Mouse (Mus musculus): ENCODE measurements at regions not wholly inside any gene's neighbourhood (a gene's known extent, or its start where the extent isn't known, plus 50 kb on each side); places are given as distances from the start of the nearest gene placed in this dataset.

- DNase-seq: peak in 1 of 2 experiments; percentile 1
Measured at GRCm38 (mm10) chrX:110666853-110667504, 147.1 kb upstream of the Pou3f4 start.

DNA sequence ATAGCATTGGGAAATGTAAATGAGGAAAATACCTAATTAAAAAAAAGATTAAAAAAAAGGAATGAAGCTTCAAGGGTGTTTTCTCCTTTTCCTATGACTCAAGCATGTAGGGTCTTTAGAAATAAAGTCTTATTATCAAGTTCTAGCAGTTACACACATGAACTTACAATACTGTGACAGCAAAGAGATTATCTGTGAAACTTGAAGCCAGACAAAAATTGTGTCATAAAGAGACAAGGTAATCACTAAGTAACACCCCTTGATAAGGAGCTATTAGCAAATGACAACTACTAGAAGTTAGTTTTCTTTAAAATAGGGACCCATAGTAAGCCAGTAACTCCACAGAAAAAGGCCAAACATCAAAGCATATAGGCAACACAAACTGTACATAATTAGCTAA lies 140.9 kb upstream of the Pou3f4 start:
- no peak for DNase-seq

GRCm38 (mm10) chrX:110678578-110678977 lies 135.5 kb upstream of the Pou3f4 start:
- no peak for DNase-seq

GRCm38 (mm10) chrX:110680561-110680960 lies 133.5 kb upstream of the Pou3f4 start:
- no peak for DNase-seq

GRCm38 (mm10) chrX:110700442-110700841 lies 113.6 kb upstream of the Pou3f4 start:
- no peak for DNase-seq

- no peak for DNase-seq
Measured at GRCm38 (mm10) chrX:110714137-110714536, 99.9 kb upstream of the Pou3f4 start.

- DNase-seq: no peak
Measured at GRCm38 (mm10) chrX:110764080-110764479, 50.0 kb upstream of the Pou3f4 start.

Data from cerebellum, postnatal 36 days (tissue).